Mouse (Mus musculus): ENCODE measurements around the gene Npff. TPM values are rescaled to one million over a fixed set of nuclear protein-coding genes. Genes with fewer than 3 reads are reported as not detected.

Npff gene
- total RNA-seq, 1 experiment from 2014 or later: not detected

GRCm38 (mm10) chr15:102507561-102507960, 17.2 kb downstream of the Npff start:
- ATAC-seq (replicated peaks; ENCODE audit: insufficient number of reproducible peaks, low FRiP score, low TSS enrichment, poor library complexity, severe bottlenecking): no peak

DNA sequence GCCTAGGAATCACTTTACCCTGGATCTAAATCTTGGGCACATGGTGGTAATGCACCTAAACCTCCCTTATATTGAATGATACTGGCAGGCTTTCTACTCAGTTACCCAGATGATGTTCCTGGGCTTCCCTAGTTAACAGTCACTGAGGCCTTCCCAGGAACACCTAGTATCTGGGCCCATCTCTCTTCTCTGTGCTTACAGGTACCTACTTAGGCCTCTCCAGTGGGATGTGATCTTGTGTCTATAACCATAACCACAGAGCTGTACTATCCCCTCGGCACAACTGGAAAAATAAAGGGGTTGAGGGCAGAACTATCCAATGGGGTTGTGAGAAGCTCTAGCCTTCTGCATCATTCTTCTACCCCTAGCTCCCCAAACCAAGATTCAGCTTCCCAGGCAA, 17.9 kb downstream of the Npff start:
- ATAC-seq (replicated peaks; ENCODE audit: insufficient number of reproducible peaks, low FRiP score, low TSS enrichment, poor library complexity, severe bottlenecking): no peak

DNA sequence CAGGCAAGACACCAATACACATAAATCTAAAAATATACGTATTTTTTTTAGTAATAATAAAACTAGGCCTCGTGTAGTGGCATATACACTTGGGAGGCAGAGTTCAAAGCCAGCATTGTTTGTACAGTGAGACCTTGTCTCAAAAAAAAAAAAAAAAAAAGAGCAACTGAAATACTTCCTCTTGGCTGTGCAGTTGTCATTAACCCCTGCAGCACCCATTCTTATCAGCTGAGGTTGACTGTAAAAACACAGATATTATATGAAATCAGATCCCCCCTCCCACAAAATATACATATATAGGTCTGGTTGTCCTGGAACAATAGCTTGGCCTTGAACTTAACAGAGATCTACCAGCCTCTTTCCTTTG, 18.3 kb downstream of the Npff start:
- ATAC-seq (replicated peaks; ENCODE audit: insufficient number of reproducible peaks, low FRiP score, low TSS enrichment, poor library complexity, severe bottlenecking): no peak

DNA sequence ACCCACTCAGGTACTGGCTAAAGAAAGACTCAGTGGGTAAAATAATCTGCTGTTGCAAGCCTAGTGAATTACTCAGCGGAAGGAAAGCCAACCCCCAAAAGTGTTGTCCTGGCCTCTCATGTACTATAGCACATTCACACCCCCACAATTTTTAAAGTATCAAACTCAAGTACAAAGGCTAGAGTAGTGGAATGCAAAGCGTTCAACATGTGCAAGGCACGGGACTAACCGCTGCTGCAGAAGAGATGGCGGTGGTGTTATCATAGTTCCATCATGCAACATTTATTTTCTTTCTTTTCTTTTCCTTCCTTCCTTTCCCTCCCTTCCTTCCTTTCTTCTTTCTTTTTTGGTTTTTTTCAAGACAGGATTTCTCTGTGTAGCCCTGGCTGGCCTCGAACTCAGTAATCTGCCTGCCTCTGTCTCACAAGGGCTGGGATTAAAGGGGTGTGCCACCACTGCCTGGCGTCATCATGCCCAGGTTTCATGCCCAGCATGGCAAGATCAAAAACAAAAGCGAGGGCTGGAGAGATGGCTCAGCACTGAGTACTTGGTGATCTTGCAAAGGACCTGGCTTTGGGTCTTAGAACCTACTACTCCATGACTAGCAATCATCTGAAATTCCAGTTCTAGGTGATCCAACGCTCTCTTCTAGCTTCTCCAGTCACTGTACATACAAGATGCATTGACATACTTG, 18.8 kb downstream of the Npff start:
- ATAC-seq (replicated peaks; ENCODE audit: insufficient number of reproducible peaks, low FRiP score, low TSS enrichment, poor library complexity, severe bottlenecking): no peak

GRCm38 (mm10) chr15:102505073-102505769, 19.5 kb downstream of the Npff start:
- ATAC-seq (replicated peaks; ENCODE audit: insufficient number of reproducible peaks, low FRiP score, low TSS enrichment, poor library complexity, severe bottlenecking): no peak

DNA sequence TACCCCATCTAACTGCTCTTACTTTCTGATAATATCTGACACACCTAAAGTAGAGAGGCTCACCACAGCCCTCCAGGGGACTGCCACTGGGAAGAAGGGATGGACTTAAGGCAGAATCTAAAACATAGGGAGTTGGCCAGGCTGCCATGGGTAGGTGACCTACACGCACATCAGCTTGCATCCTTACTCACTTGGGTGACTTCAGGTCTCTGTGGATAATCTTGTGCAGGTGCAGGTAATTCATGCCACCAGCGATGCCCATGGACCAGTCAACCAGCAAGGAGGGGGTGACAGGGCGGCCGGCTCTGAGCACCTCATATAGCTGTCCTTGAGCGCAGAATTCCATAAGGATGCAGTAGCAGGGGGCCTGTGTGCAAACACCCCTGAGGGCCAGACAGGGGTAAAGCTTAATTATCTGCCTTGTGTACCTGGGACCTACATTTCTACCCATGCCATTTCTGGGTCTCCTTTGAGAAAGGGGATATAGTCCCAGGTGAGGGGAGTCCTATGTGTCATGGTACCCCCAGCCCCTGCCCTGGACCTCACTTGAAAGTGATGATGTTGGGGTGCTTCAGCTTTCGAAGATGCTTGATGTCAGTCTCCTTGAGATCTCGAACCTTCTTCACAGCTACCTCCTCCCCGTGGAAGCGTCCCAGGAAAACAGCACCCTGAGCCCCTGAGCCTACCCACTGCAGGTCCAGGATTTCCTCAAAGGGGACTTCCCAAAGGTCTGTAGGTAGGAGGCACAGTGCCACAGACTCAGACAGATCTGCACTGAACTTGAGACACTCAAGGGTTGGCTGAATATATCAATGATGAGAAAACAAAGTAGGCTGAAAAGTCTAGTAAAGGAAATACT, 20.6 kb downstream of the Npff start:
- no peak for ATAC-seq (replicated peaks; ENCODE audit: insufficient number of reproducible peaks, low FRiP score, low TSS enrichment, poor library complexity, severe bottlenecking)

DNA sequence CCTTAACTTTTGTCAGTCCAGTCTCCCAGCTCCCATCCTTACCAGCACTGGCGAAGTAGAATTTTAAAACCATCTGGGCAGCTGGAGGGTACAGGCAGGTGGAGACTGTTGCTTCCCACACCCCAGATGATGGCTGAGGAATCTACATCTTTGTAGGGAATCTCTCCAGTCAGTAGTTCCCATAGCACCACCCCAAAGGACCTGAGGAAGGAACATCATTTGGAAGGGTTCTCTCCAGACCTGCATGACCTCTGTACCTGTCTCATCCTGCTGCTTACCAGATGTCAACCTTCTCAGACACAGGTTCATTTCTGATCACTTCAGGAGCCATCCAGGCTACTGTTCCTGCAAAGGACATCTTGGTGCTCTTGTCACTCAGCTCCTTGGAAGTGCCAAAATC, 21.3 kb downstream of the Npff start, which contains the start of gene Gm10337:
TSS of gene Gm10337 (plus strand) at position 276 of the 400 bp plus-strand sequence.
- ATAC-seq (replicated peaks; ENCODE audit: insufficient number of reproducible peaks, low FRiP score, low TSS enrichment, poor library complexity, severe bottlenecking): no peak

DNA sequence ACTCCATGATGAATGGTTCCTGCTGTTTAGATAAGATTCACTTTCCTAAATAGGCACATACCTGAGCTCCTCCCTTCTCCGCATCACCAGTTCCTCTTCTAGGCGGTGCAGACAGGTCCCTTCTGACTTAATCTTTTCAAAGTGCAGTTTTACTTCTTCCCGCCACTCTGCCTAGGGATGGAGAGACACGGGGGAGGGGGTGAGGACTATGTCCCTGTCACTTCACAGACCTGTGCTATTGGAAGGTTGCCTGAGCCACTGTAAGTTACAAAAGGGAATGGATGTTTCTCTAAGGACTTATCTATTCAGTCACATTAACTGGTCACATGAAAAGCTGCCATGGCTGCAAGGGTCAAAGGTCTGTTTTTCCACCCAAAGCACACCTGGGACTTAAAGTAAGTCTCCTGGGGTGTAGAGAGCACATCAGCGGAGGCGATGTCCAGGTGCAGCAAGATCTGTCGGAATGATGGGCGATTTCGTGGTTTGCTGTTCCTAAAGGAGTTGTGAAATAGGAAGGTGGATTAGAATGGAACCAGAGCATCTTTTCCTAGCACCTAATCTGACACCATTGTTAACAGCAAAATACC, 22.4 kb downstream of the Npff start:
- ATAC-seq (replicated peaks; ENCODE audit: insufficient number of reproducible peaks, low FRiP score, low TSS enrichment, poor library complexity, severe bottlenecking): no peak

GRCm38 (mm10) chr15:102501084-102501814, 23.5 kb downstream of the Npff start:
- no peak for ATAC-seq (replicated peaks; ENCODE audit: insufficient number of reproducible peaks, low FRiP score, low TSS enrichment, poor library complexity, severe bottlenecking)

DNA sequence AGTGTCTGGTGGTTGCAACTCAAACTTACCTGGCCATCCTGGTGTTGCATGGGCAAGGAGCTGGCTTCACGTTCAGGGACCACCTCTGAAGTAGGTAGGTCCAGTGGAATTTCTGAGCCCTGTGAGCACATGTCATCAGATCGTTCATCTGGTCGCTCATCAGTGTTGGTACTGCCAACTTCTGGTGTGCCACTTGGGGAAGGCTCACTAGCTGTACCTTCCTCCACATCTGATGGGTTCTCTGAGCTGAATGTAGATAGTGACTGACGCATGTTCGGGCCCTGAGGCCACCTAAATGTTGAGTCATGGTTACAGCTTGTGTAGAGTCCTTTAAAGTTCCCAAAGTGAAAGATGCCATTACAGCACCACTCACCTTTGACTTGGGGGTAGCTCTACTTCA, 24.3 kb downstream of the Npff start:
- no peak for ATAC-seq (replicated peaks; ENCODE audit: insufficient number of reproducible peaks, low FRiP score, low TSS enrichment, poor library complexity, severe bottlenecking)

DNA sequence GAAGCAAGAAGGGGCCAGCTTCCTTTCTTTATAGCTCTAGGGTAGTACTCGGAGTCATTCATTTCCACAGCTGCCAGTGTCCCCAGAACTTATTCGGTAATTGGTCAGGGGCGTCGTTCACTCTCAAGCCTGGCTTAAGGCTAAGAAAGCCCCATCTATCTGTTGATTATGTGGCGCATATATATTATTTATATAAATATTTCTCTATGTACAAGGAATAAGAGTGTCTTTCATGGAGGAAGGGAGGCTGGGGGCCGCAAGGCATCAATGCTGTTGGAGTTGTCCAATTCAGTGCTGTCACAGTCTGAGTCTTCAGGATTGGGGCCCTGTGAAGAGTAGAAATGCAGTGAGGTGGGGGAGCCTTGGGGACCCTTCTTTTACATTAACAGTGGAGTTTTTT, 24.9 kb downstream of the Npff start:
- ATAC-seq (replicated peaks; ENCODE audit: insufficient number of reproducible peaks, low FRiP score, low TSS enrichment, poor library complexity, severe bottlenecking): no peak

DNA sequence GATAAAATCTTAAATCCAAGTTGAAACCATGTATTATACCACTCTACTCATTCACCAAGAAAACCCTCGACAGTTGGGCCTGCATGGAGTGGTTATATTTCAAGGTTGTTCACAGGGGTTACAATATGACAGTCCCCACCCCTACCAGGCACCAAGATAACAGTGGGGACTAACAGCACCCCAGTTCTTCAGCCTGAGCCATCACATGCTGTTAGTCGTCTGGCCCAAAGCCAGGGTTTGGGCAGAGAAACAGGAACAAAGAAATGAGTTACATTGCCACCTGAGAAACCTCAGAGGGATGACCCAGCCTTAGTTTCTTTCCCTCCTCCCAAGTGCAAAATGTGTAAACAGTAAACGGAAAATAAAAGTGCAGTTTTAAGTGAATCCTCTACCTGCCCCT, 25.4 kb downstream of the Npff start:
- ATAC-seq (replicated peaks; ENCODE audit: insufficient number of reproducible peaks, low FRiP score, low TSS enrichment, poor library complexity, severe bottlenecking): no peak

DNA sequence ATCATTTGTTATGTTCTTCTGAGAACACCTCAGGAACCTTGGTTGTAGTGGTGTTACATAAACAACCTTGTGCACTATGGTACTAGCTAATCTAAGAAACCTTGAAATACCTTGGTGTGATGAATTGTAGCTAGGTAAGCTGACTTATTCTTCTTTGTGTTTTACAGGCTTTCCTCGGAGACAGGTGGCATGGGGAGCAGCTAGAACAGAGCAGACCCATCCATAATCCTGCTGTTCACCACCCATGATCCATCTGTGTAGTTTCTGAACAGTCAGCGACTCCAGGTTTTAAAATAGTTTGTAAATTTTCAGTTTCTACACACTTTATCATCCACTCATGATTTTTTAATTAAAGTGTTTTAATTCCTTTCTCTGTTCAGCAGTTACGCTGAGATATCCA, 26.4 kb downstream of the Npff start:
- ATAC-seq (replicated peaks; ENCODE audit: insufficient number of reproducible peaks, low FRiP score, low TSS enrichment, poor library complexity, severe bottlenecking): no peak

DNA sequence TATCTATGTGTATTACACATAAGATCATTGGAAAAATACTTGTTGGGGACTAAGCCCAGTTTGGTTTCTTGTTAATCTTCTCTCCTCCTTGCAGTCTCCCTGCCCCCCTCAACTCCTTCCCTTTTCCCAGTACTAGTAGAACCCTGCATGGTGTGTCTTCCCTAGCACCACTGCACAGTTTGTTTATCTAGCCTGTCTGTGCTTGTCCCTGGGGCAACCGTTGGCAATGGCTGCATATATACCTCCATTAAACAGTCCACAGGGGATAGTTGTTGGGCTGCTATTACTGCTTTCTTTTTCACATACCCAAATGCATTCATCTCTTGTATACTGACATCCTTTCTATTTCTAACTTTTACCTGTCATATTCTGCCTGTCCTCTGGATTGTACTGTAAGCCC, 37.1 kb downstream of the Npff start:
- ATAC-seq (replicated peaks; ENCODE audit: insufficient number of reproducible peaks, low FRiP score, low TSS enrichment, poor library complexity, severe bottlenecking): no peak

DNA sequence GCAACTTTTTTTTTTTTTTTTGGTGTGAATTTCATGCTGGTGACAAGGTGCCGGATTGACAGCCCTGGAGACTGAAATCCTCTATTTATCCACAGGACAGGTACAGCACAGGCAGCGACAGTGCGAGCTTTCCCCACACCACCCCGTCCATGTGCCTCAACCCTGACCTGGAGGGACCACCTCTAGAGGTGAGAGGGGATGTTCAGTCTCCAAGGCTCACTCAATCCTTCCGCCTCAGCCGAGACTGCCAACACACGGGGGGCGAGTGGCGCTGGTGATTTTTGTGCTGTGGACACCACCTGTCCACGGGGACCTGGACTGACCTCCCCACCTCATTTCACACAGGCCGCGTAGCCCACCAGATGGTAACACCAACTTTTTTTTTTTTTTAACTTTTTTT, 38.9 kb downstream of the Npff start:
- ATAC-seq (replicated peaks; ENCODE audit: insufficient number of reproducible peaks, low FRiP score, low TSS enrichment, poor library complexity, severe bottlenecking): no peak

DNA sequence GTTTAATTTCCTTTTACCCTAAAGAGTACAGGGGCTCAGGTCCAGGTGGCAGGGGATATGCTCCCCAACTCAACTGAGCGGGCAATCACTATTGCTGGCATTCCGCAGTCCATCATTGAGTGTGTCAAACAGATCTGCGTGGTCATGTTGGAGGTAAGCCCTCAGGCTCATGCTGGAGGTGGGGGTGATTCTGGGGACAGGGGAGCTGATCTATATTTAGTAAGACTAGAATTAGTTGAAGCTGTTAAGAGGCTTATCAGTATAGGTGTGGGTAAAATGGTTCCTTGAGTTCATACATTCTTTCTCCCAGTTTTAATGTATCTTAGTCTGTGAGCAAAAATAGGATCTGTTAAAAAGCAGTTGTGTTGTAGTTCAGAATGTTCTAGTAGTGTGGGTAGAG, 41.6 kb downstream of the Npff start:
- ATAC-seq (replicated peaks; ENCODE audit: insufficient number of reproducible peaks, low FRiP score, low TSS enrichment, poor library complexity, severe bottlenecking): no peak

DNA sequence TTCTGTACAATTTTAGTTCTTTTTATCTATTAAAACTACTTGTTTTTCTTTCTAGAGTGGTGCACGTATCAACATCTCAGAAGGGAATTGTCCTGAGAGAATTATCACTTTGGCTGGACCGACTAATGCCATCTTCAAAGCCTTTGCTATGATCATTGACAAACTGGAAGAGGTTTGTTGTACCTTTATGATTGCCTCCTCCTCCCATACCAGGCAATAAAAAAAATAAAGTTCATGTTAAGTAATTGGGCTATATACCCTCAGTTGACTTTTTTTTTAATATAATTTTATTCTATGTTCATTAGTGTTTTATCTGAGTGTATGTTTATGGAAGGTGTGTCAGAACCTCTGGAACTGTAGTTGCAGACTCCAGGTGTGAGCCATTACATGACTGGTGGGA, 50.2 kb downstream of the Npff start:
- ATAC-seq (replicated peaks; ENCODE audit: insufficient number of reproducible peaks, low FRiP score, low TSS enrichment, poor library complexity, severe bottlenecking): no peak

Measured in monocyte, adult 5-6 weeks (primary cell).